Mouse (Mus musculus) central nervous system, embryonic 18 days (tissue): Measurements from ENCODE around the gene Mettl27. TPM values are rescaled to one million over a fixed set of nuclear protein-coding genes. Genes with fewer than 3 reads are reported as not detected.

Experiments used
- polyA plus RNA-seq: library from polyadenylated mRNA; depleted of rRNA; stranded (reverse); fragments of >200 nt; gene quantifications from 2 replicates; pipeline ENCODE4 v1.2.3, GENCODE M21; 2012; rRNA removed

Mettl27 gene
- 5.6 and 6.1 TPM in 2 replicates for polyA plus RNA-seq

DNA sequence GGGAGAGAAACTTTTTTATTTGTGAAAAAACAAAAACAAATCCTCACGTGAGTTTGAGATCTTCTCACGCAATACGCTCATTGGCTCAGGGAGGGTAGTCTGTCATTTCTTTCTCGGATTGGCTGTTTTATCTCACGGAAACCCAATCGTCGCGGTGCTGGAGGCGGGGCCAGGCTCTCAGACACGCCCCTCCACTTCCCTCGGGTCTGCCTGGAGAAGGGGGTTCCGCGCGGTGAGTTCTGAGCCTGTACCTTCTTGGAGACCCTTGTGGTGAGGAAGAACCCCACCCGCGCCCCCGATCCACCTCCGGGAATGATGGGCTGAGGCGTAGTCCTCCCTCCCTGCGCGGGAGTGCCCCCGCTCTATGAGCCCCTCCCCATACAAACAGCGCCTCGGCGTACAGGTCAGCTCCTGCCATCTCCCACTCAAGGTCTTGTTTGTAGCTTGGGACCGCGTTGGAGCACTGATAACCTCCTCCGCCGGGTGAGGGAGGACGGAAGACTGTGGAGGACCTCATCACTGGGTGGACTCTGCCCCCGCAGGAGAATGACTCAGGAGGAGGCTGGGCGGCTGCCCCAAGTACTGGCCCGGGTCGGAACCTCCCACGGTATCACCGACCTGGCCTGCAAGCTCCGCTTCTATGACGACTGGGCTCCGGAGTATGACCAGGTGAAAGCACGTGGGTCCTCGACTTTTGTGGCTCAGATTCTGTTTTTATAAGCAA lies at the start of gene Mettl27:
Mettl27 (plus strand) TSS at position 190 of the 724 bp plus-strand sequence.

DNA sequence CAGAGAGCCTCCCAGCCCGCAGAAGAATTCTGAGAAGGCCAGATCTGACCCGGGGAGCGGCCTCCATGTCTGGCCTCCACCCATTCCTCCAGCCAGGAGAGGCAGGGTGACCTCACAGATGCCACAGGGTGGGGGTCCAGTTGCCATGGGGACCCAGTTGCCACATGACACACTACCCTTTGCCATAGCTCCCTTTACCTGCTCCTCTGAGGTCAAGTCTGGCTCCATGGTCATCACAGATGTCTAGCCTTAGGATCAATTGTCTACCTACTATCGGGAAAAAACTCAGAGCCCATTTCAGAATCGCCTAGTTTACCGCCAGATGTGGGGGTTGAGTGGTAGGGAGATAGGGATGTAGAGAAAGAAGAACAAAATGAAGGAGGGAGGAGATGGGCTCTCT lies 25.5 kb upstream of the Mettl27 start, which contains the start of gene Tmem270:
Tmem270 (minus strand) TSS at position 101 of the 400 bp plus-strand sequence.

DNA sequence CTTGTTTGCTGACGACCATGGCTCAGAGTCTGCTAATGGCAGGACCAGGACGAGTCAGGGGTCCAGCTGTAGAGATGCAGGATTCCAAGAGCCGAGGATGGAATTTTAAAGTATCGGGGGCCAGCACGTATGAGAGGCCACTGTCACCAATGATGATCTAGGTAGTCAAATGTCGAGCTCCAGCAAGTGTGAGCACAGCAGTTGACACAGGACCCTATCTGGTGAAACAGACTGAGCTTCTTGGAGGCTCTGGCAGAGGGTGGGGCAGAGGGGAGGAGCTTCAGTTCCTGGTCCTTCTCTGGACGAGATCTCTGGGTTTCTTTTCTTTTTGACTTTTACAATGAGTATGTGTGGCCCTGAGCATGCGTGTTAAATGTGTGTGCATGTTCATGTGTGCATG lies 16.9 kb upstream of the Mettl27 start, which contains the start of gene Cldn13:
Cldn13 (minus strand) TSS at position 216 of the 400 bp plus-strand sequence.

DNA sequence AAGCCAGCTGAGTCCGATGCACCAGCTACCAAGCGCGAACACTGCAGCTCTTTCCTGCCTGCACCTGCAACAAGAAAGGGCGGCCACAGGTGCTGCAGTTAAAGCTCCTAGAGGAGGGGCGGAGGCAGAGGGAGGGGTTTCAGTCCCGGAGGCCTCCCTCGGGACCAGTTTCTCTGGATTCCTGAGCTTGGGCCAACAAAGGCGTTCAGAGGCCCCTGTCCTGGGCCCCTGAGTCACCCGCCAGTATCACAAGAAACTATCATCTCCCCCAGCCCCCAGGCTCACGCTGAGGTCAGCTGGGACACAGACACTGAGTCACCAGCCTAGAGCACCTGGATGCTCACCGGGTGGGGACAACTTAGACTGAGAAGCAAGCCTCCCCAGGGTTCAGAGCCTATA lies 14.7 kb downstream of the Mettl27 start, which contains the start of gene Cldn4:
Cldn4 (minus strand) TSS at position 78 of the 399 bp plus-strand sequence.

DNA sequence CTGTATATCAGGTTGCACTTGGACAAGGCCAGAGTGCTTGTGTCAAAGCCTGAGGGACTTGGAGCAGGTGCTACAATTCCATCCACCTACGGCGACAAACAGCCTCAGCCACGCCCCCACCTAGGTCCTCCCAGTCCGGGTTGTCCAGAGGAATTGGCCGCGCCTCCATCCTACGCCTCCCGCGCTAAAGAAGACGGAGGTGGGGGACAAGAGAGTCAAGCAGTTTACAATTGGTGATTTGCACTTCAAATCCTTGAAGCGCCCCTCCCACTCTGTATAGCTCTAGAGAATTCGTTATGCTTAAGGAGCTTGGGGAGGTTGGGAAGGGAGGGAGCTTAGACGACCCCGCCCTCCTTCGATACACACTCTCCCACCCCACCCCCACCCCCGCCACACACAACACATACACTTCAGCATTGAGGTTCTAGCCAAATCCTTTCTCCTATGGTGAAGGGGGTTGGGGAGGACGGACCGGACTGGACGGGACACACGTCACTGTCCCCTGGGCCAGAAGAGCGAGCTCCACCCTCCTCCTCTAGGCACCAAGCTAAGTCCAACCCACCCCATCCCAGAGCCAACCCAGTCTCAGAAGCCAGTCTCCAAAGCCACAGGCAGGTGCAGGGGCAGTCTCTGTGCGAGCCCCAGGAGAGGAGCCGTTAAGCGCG lies 53.6 kb downstream of the Mettl27 start, which contains the start of gene Cldn3:
Cldn3 (plus strand) TSS at position 582 of the 665 bp plus-strand sequence.

Other genes starting within 250 kb of the Mettl27 start
- 59.5 and 63.0 TPM in 2 replicates for gene Limk1, start 243.8 kb upstream of the Mettl27 start, polyA plus RNA-seq
- 37.7 and 63.4 TPM in 2 replicates for gene Eln, start 185.0 kb upstream of the Mettl27 start, polyA plus RNA-seq
- gene Tmem270, start 25.6 kb upstream of the Mettl27 start, polyA plus RNA-seq: not detected in 2 replicates
- gene Cldn13, start 16.8 kb upstream of the Mettl27 start, polyA plus RNA-seq: not detected in 2 replicates
- 0.12 and 11.4 TPM in 2 replicates for gene Cldn4, start 14.6 kb downstream of the Mettl27 start, polyA plus RNA-seq
- gene Cldn3, start 53.8 kb downstream of the Mettl27 start, polyA plus RNA-seq: 3.8 and 9.1 TPM in 2 replicates
- 103 TPM in 2 replicates for gene Abhd11, start 76.8 kb downstream of the Mettl27 start, polyA plus RNA-seq
- 231 and 254 TPM in 2 replicates for gene Stx1a, start 91.1 kb downstream of the Mettl27 start, polyA plus RNA-seq
- gene Dnajc30, start 131.8 kb downstream of the Mettl27 start, polyA plus RNA-seq: 36.5 and 36.6 TPM in 2 replicates
- gene Bud23, start 132.6 kb downstream of the Mettl27 start, polyA plus RNA-seq: 77.8 and 92.0 TPM in 2 replicates
- 58.7 and 61.8 TPM in 2 replicates for gene Vps37d, start 145.9 kb downstream of the Mettl27 start, polyA plus RNA-seq
- gene Mlxipl, start 157.5 kb downstream of the Mettl27 start, polyA plus RNA-seq: 1.1 TPM in 2 replicates
- 9.0 and 9.2 TPM in 2 replicates for gene Tbl2, start 217.3 kb downstream of the Mettl27 start, polyA plus RNA-seq
- 17.5 and 19.9 TPM in 2 replicates for gene Bcl7b, start 235.9 kb downstream of the Mettl27 start, polyA plus RNA-seq